Mouse (Mus musculus) myocyte (in vitro differentiated cells): Measurements from ENCODE around the gene Shox2. TPM values are rescaled to one million over a fixed set of nuclear protein-coding genes. Genes with fewer than 3 reads are reported as not detected.

Experiments used
- H3K27me3 ChIP-seq: one replicate; pipeline ENCODE4 v1.6.1; 2011; ENCODE audit not compliant: control insufficient read depth, insufficient read depth, insufficient read length
- H3K36me3 ChIP-seq: one replicate; pipeline ENCODE4 v1.6.1; 2011; ENCODE audit not compliant: control insufficient read depth, insufficient read depth
- H3K4me2 ChIP-seq: one replicate; pipeline ENCODE4 v1.6.1; 2011; ENCODE audit warnings: low read depth, control low read depth
- H3K4me3 ChIP-seq: one replicate; pipeline ENCODE4 v1.5.1; 2011; ENCODE audit warnings: mild to moderate bottlenecking, control low read depth, moderate library complexity
- H3K79me2 ChIP-seq: one replicate; pipeline ENCODE4 v1.6.1; 2011; ENCODE audit not compliant: control insufficient read depth, insufficient read depth
- H3ac ChIP-seq: one replicate; pipeline ENCODE4 v1.6.1; 2011; ENCODE audit not compliant: control insufficient read depth, insufficient read length
- CEBPB ChIP-seq: IDR thresholded peaks from 2 replicates; pipeline ENCODE4 v1.6.1; 2011; ENCODE audit warnings: mild to moderate bottlenecking, moderate library complexity; ENCODE audit not compliant: poor library complexity, insufficient read depth, severe bottlenecking
- E2F4 ChIP-seq: IDR thresholded peaks from one replicate; pipeline ENCODE4 v1.6.1; 2011; ENCODE audit warnings: mild to moderate bottlenecking, control low read depth, moderate library complexity; ENCODE audit not compliant: insufficient read depth
- MAX ChIP-seq: IDR thresholded peaks from one replicate; pipeline ENCODE4 v1.6.1; 2011; ENCODE audit warnings: low read depth, mild to moderate bottlenecking, control low read depth
- MYOD1 ChIP-seq, 3 experiments: IDR thresholded peaks; one replicate each; pipeline ENCODE4 v1.6.1; 2011; ENCODE audit warnings: control low read depth in 2 of 3, low read depth in 2 of 3, mild to moderate bottlenecking in 2 of 3, moderate library complexity in 1 of 3; ENCODE audit not compliant: insufficient read length in 2 of 3, control insufficient read depth in 1 of 3
- MYOG ChIP-seq, 3 experiments: IDR thresholded peaks; one replicate each; pipeline ENCODE4 v1.6.1; 2011; ENCODE audit warnings: control low read depth in 2 of 3, low read depth in 2 of 3, mild to moderate bottlenecking in 2 of 3; ENCODE audit not compliant: insufficient read length in 2 of 3, control insufficient read depth in 1 of 3, insufficient read depth in 1 of 3
- POLR2A ChIP-seq: IDR thresholded peaks from one replicate; pipeline ENCODE4 v1.6.1; 2011; ENCODE audit warnings: low read depth, mild to moderate bottlenecking, control low read depth, moderate library complexity; ENCODE audit not compliant: insufficient read length
- POLR2AphosphoS2 ChIP-seq: IDR thresholded peaks from one replicate; pipeline ENCODE4 v1.6.1; 2011; ENCODE audit warnings: low read depth, control low read depth; ENCODE audit not compliant: insufficient read length
- REST ChIP-seq: IDR thresholded peaks from one replicate; pipeline ENCODE4 v1.6.1; 2011; ENCODE audit warnings: mild to moderate bottlenecking, control low read depth, moderate library complexity; ENCODE audit not compliant: insufficient read depth, insufficient read length
- SRF ChIP-seq: IDR thresholded peaks from one replicate; pipeline ENCODE4 v1.6.1; 2011; ENCODE audit warnings: low read depth; ENCODE audit not compliant: control insufficient read depth, insufficient read length
- TCF12 ChIP-seq: IDR thresholded peaks from one replicate; pipeline ENCODE4 v1.6.1; 2011; ENCODE audit warnings: mild to moderate bottlenecking, control low read depth; ENCODE audit not compliant: poor library complexity, insufficient read depth, severe bottlenecking
- TCF3 ChIP-seq: IDR thresholded peaks from one replicate; pipeline ENCODE4 v1.6.1; 2011; ENCODE audit warnings: low read depth, control low read depth; ENCODE audit not compliant: insufficient read length
- USF1 ChIP-seq: IDR thresholded peaks from one replicate; pipeline ENCODE4 v1.6.1; 2011; ENCODE audit warnings: low read depth, mild to moderate bottlenecking, control low read depth, moderate library complexity
- polyA plus RNA-seq: library from polyadenylated mRNA; unstranded; fragments of >200 nt; fragmentation: generic; extraction: Trizol; gene quantifications from one replicate; pipeline ENCODE4 v1.2.1, GENCODE M21; 2012; ENCODE audit warnings: missing spikeins

Shox2 gene
- 14.9 TPM for polyA plus RNA-seq

- peak within 1 kb of the TSS; percentile 82 for H3ac ChIP-seq
- peaks cover 68% of the 10 kb centered on the region for H3K79me2 ChIP-seq
- H3K4me2 ChIP-seq: peak within 1 kb of the TSS; percentile 92
- no peaks in the 10 kb centered on the region for H3K36me3 ChIP-seq
- no peak for TF ChIP-seq MAX
- TF ChIP-seq USF1: no peak
- TF ChIP-seq E2F4: no peak
- no peak for TF ChIP-seq SRF
- no peak for TF ChIP-seq POLR2AphosphoS2
- no peaks in the 10 kb centered on the region for H3K27me3 ChIP-seq
- H3K4me3 ChIP-seq: peak within 1 kb of the TSS; percentile 93
Observed at GRCm38 (mm10) chr3:66981706-66982105, at the start of gene Shox2. Gene Shox2, minus strand, starts transcription at chr3:66981771.

- H3K4me3 ChIP-seq: no peak overlapping the region
- H3K36me3 ChIP-seq: peaks cover 18% of the 10 kb centered on the region
- no peak overlapping the region for H3K4me2 ChIP-seq
- no peak overlapping the region for H3ac ChIP-seq
- H3K79me2 ChIP-seq: peaks cover 19% of the 10 kb centered on the region
- TF ChIP-seq USF1 (no peak), POLR2A (no peak), SRF (no peak), CEBPB (no peak), TCF3 (no peak), MYOG (IDR thresholded peaks at IDR 0.05; ENCODE audit: control insufficient read depth in 1 of 3, insufficient read depth in 1 of 3, insufficient read length in 2 of 3, low read depth in 2 of 3) (no peak), POLR2AphosphoS2 (no peak), MAX (no peak), REST (no peak), MYOD1 (IDR thresholded peaks at IDR 0.05; ENCODE audit: control insufficient read depth in 1 of 3, insufficient read length in 2 of 3, low read depth in 2 of 3) (no peak), E2F4 (no peak), TCF12 (no peak)
- no peaks in the 10 kb centered on the region for H3K27me3 ChIP-seq
Observed at GRCm38 (mm10) chr3:66996820-66997219, 15.2 kb upstream of the Shox2 start.

- Histone ChIP-seq H3K79me2 (peaks cover 81% of the 10 kb centered on the region), H3K4me2 (peak overlapping the region; percentile 71), H3K27me3 (no peaks in the 10 kb centered on the region), H3K36me3 (no peaks in the 10 kb centered on the region), H3K4me3 (peak overlapping the region; percentile 93), H3ac (peak overlapping the region; percentile 58)
- TF ChIP-seq E2F4 (no peak), USF1 (peak; percentile 39)
Observed at GRCm38 (mm10) chr3:66986287-66986560, 4.7 kb upstream of the Shox2 start.

- Histone ChIP-seq H3K4me3 (peak overlapping the region; percentile 93), H3K36me3 (no peaks in the 10 kb centered on the region), H3ac (peak overlapping the region; percentile 58), H3K79me2 (peaks cover 77% of the 10 kb centered on the region), H3K4me2 (peak overlapping the region; percentile 71), H3K27me3 (no peaks in the 10 kb centered on the region)
- no peak for TF ChIP-seq USF1
- peak; percentile 70 for TF ChIP-seq POLR2A
- TF ChIP-seq TCF3: no peak
- peak in 1 of 3 experiments; percentile 44 for TF ChIP-seq MYOD1 (IDR thresholded peaks at IDR 0.05; ENCODE audit: control insufficient read depth in 1 of 3, insufficient read length in 2 of 3, low read depth in 2 of 3)
- peak; percentile 58 for TF ChIP-seq SRF
- no peak for TF ChIP-seq MAX
- no peak for TF ChIP-seq CEBPB
- peak; percentile 90 for TF ChIP-seq E2F4
- no peak for TF ChIP-seq REST
- peak; percentile 85 for TF ChIP-seq POLR2AphosphoS2
Observed at GRCm38 (mm10) chr3:66985539-66986286, 4.1 kb upstream of the Shox2 start.

GRCm38 (mm10) chr3:66983481-66983880 is 1.9 kb upstream of the Shox2 start:
- H3K4me3 ChIP-seq: peak overlapping the region; percentile 93
- no peaks in the 10 kb centered on the region for H3K36me3 ChIP-seq
- no peak overlapping the region for H3ac ChIP-seq
- no peaks in the 10 kb centered on the region for H3K27me3 ChIP-seq
- TF ChIP-seq USF1: no peak
- TF ChIP-seq MYOD1 (IDR thresholded peaks at IDR 0.05; ENCODE audit: control insufficient read depth in 1 of 3, insufficient read length in 2 of 3, low read depth in 2 of 3): no peak
- TF ChIP-seq E2F4: no peak
- TF ChIP-seq MAX: no peak
- TF ChIP-seq SRF: no peak
- TF ChIP-seq POLR2AphosphoS2: no peak
- no peak for TF ChIP-seq TCF12
- TF ChIP-seq MYOG (IDR thresholded peaks at IDR 0.05; ENCODE audit: control insufficient read depth in 1 of 3, insufficient read depth in 1 of 3, insufficient read length in 2 of 3, low read depth in 2 of 3): no peak
- TF ChIP-seq REST: no peak
- TF ChIP-seq TCF3: no peak
- no peak for TF ChIP-seq POLR2A
- no peak for TF ChIP-seq CEBPB
- H3K4me2 ChIP-seq: peak overlapping the region; percentile 62
- peaks cover 77% of the 10 kb centered on the region for H3K79me2 ChIP-seq
